Mouse (Mus musculus) brain, embryonic 18.5 days (tissue): ENCODE results near the gene Nlrx1.

Source experiments
- DNase-seq: peaks from one replicate; pipeline ENCODE4 v3.0.0-alpha.2; 2012; ENCODE audit warnings: low read depth, low spot score

Gene Nlrx1

DNA sequence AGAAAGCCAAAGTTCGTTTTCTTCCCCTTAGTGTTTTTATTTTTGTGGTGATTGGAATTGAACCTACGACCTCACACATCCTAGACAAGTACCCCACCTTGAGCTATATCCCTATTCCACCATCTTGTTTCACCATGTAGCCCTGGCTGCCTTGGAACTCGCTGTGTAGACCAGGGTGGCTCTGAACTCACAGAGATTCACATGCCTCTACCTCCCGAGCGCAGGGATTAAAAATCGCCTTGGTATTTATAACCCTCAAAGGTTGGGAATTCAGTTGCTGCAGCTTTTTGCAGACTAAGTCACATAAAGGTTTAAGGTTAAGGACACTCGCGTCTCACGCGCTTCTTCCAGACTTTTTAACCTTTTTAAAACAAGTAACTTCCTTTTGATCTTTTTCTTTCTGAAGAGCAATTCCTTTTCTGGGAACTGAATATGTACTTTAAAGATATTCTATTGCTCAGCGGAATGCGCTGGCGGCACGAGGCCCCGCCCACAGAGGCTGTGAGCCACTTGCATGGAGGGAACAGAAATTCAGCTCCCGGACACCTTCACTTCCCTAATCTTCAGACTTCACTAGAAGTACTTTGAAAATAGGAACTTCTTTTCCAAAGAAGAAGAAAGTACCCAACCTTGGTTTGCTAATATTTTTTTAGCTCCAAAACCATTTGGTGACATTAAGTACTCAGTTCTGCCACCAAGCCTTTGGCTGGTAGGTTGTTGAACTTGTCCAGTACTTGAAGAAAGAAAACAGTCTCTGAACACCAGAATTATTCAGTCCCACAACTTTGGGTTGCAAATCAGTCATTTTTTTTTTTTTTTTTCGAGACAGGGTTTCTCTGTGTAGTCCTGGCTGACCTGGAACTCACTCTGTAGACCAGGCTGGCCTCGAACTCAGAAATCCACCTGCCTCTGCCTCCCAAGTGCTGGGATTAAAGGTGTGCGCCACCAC lies 33.6 kb downstream of the Nlrx1 start:
- no peak for DNase-seq

- DNase-seq: peak; percentile 93
Observed at GRCm38 (mm10) chr9:44233802-44234478, 34.5 kb downstream of the Nlrx1 start, which contains the start of gene Cbl. Cbl (minus strand) TSS chr9:44234049.

DNA sequence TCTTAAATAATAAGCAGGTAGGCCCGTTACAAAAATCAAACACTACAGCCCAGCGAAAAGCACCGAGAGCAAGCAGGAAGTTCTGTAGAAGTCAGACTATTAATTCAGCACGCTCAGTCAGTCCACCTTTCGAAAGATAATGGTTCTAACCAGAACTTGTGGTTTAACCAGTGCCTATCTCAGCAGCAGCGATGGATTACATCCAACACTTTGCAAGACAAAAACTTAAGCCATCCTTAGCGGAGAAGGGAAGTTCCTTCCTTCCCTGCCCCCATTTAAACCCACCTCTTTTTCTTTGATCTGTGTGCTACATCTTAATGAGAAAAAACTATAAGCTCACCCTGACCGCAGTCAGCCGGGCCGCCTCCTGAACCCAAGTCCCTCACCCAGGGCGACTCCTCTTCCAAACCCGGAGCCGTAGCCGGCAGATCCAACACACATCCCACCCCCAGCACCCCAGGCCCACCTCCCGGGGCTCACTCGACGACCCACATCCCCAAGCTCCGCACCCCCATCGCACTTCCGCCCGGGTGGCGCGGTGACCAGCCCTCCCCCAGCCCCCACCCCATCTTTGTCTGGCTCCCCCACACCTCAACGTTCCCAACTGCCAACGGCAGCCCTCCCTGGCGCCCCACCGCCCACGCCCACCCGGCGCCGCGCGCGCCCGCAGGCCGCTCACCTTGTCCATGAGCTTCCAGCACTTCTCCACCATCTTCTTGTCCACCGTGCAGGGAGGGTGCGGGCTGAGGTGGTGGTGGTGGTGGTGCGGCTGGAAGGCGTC lies 35.2 kb downstream of the Nlrx1 start:
- DNase-seq: no peak

GRCm38 (mm10) chr9:44231609-44232008 lies 36.8 kb downstream of the Nlrx1 start:
- no peak for DNase-seq

DNA sequence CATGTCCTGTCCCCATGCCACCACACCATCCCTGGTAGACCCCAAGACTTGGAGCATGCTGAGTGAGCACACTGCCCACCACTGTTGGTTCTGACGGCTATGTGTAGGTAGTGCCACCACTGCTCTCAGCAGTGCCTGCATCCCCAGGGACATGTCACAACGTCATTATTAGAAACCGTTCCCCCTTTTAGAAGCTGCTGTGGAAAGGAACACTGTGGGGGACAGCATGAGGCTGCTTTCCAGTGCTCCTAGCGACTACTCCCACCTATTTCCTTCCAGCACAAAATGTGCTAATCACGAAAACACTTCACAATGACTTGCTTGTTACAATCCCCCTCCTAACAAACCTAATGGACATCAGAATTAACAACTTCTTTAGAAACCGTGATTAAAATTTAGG lies 42.4 kb downstream of the Nlrx1 start:
- DNase-seq: no peak

DNA sequence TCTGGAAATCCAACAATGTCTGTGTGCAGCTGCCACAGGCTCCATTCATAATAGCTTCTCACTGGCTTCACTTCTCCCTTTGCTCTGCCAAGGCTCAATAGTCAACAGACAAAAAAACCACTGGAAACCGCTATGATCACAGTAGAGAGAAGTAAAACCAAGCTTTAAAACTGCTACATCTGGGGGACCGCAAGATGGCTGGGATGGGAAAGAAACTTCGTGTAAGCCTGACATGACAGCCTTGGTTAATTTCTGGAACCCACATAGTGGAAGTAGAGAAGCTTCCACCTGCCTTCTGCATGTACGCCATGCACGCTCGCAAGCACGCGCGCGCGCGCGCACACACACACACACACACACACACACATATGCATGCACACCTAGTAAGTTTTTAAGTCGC lies 54.9 kb downstream of the Nlrx1 start:
- no peak for DNase-seq

GRCm38 (mm10) chr9:44212406-44212805 lies 56.0 kb downstream of the Nlrx1 start:
- DNase-seq: no peak

DNA sequence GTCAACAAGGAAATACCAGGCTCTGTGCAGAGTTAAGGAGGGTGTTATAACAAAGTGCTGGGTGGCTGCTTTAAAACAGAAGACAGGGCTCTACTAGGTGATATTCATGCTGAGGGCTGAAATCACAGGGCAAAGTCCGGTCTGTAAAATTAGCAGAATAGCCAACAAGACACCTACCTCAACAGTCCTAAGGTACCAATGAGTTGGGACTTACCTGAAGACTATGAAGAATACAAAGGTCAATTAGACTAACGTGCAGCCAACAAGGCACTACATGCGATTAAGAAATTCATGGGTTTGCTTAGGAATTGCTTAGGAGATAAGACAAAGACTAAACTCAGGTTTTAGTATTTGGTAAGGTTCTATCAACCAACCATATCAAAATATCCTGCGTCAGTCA lies 59.0 kb downstream of the Nlrx1 start:
- no peak for DNase-seq

DNA sequence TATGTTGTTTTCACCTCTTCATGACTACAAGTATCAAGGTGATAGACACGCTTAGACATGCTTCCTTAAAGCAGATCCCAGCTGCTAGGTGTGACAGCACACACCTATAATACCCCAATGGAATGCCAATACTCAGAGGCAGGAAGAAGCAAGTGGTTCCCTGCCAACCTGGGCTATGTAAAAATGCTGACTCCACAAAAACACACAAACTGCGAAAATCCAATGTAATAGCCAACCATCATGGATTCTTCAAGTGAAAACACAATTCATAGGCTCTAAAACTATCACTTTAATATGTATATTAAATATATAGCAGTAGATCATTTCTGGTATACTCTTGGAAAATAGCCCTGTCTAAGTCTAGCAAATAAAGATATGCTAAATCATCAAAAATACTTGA lies 60.6 kb downstream of the Nlrx1 start:
- no peak for DNase-seq
